Mouse (Mus musculus) layer of hippocampus, postnatal 10 days (tissue): ENCODE measurements at regions not wholly inside any gene's neighbourhood (a gene's known extent, or its start where the extent isn't known, plus 50 kb on each side); places are given as distances from the start of the nearest gene placed in this dataset.

Experiments used
- DNase-seq, 2 experiments: peaks; one replicate each; pipeline ENCODE4 v3.0.0; 2021; ENCODE audit warnings: low spot score in 2 of 2

DNA sequence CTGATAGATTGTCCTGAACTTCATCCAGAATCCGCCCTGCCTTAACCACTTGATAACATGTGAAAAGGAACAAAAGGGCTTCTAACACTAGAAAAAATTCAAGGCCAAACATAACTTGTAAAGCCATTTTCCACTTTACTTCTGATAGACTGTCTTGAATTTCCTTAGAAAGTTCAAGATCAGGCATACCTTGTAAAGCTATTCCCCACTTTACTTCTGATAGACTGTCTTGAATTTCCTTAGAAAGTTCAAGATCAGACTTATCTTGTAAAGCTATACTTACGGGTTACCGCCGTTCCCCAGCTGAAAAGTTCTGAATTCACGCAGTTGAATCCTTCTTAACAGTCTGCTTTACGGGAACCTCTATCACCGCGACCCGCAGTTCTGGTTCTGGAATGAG, 108.4 kb downstream of the Gm21913 start:
- DNase-seq: peak; percentile 1 to 6
